Mouse (Mus musculus): ENCODE results near the gene Tns1. TPM values are rescaled to one million over a fixed set of nuclear protein-coding genes. Genes with fewer than 3 reads are reported as not detected.

Gene Tns1
- polyA plus RNA-seq, 1 experiment = 781 TPM

- TF ChIP-seq POLR2A (IDR thresholded peaks at IDR 0.05; ENCODE audit: borderline replicate concordance, extremely low read depth, low read depth, low read length) (no peak), CTCF (IDR thresholded peaks at IDR 0.05; ENCODE audit: insufficient read depth, low read length) (no peak)
- H3K4me3 ChIP-seq (replicated peaks; ENCODE audit: extremely low read depth, low read depth, low read length) = no peak overlapping the region
- DNase-seq = no peak
- 59% methylated on average over 5 of the region's 5 CpGs for WGBS
- H3K4me1 ChIP-seq (ENCODE audit: control insufficient read depth, insufficient read depth, low read length) = peaks cover 36% of the 10 kb centered on the region
These were observed 191.1 kb downstream of the Tns1 start for GRCm38 (mm10) chr1:73933146-73933490.

- peak; percentile 72 for DNase-seq
These were observed 191.7 kb downstream of the Tns1 start for GRCm38 (mm10) chr1:73932421-73933145.

GRCm38 (mm10) chr1:73931851-73932250 lies 192.4 kb downstream of the Tns1 start:
- Histone ChIP-seq H3K4me1 (ENCODE audit: control insufficient read depth, insufficient read depth, low read length) (peaks cover 39% of the 10 kb centered on the region), H3K4me3 (replicated peaks; ENCODE audit: extremely low read depth, low read depth, low read length) (no peak overlapping the region)
- no peak for TF ChIP-seq CTCF (IDR thresholded peaks at IDR 0.05; ENCODE audit: insufficient read depth, low read length)
- TF ChIP-seq POLR2A (IDR thresholded peaks at IDR 0.05; ENCODE audit: borderline replicate concordance, extremely low read depth, low read depth, low read length) = no peak
- no peak for DNase-seq
- 47% methylated on average over 5 of the region's 5 CpGs for WGBS

More at GRCm38 (mm10) chr1:73932421-73933145, 191.7 kb downstream of the Tns1 start:
- no peak overlapping the region for H3K4me3 ChIP-seq (replicated peaks; ENCODE audit: extremely low read depth, low read depth, low read length)
- no peak; the same call in 1 of the 2 replicates for TF ChIP-seq POLR2A (IDR thresholded peaks at IDR 0.05; ENCODE audit: borderline replicate concordance, extremely low read depth, low read depth, low read length)
- TF ChIP-seq CTCF (IDR thresholded peaks at IDR 0.05; ENCODE audit: insufficient read depth, low read length) = no peak
- 50% methylated on average over 10 of the region's 10 CpGs for WGBS
- peaks cover 41% of the 10 kb centered on the region for H3K4me1 ChIP-seq (ENCODE audit: control insufficient read depth, insufficient read depth, low read length)

- TF ChIP-seq CTCF (IDR thresholded peaks at IDR 0.05; ENCODE audit: insufficient read depth, low read length) (no peak), POLR2A (IDR thresholded peaks at IDR 0.05; ENCODE audit: borderline replicate concordance, extremely low read depth, low read depth, low read length) (no peak)
- DNase-seq = no peak
- 41% methylated on average over 8 of the region's 8 CpGs for WGBS
- peaks cover 39% of the 10 kb centered on the region for H3K4me1 ChIP-seq (ENCODE audit: control insufficient read depth, insufficient read depth, low read length)
- H3K4me3 ChIP-seq (replicated peaks; ENCODE audit: extremely low read depth, low read depth, low read length) = no peak overlapping the region
These were observed 193.7 kb downstream of the Tns1 start for GRCm38 (mm10) chr1:73930411-73931134.

GRCm38 (mm10) chr1:73929952-73930329 lies 194.3 kb downstream of the Tns1 start:
- TF ChIP-seq POLR2A (IDR thresholded peaks at IDR 0.05; ENCODE audit: borderline replicate concordance, extremely low read depth, low read depth, low read length) = no peak
- TF ChIP-seq CTCF (IDR thresholded peaks at IDR 0.05; ENCODE audit: insufficient read depth, low read length) = no peak
- Histone ChIP-seq H3K4me1 (ENCODE audit: control insufficient read depth, insufficient read depth, low read length) (peaks cover 39% of the 10 kb centered on the region), H3K4me3 (replicated peaks; ENCODE audit: extremely low read depth, low read depth, low read length) (no peak overlapping the region)
- DNase-seq = no peak
- 49% methylated on average over 5 of the region's 5 CpGs for WGBS

- DNase-seq = no peak
- H3K4me3 ChIP-seq (replicated peaks; ENCODE audit: extremely low read depth, low read depth, low read length) = no peak overlapping the region
- TF ChIP-seq POLR2A (IDR thresholded peaks at IDR 0.05; ENCODE audit: borderline replicate concordance, extremely low read depth, low read depth, low read length) (no peak), CTCF (IDR thresholded peaks at IDR 0.05; ENCODE audit: insufficient read depth, low read length) (no peak)
- 68% methylated on average over 15 of the region's 15 CpGs for WGBS
- H3K4me1 ChIP-seq (ENCODE audit: control insufficient read depth, insufficient read depth, low read length) = peaks cover 39% of the 10 kb centered on the region
These were observed 194.9 kb downstream of the Tns1 start for GRCm38 (mm10) chr1:73929211-73929951.

GRCm38 (mm10) chr1:73928385-73928784 lies 195.9 kb downstream of the Tns1 start:
- peaks cover 47% of the 10 kb centered on the region for H3K4me1 ChIP-seq (ENCODE audit: control insufficient read depth, insufficient read depth, low read length)
- H3K4me3 ChIP-seq (replicated peaks; ENCODE audit: extremely low read depth, low read depth, low read length) = peak overlapping the region; percentile 36
- WGBS = 30% methylated on average over 8 of the region's 8 CpGs
- peak; percentile 62 for DNase-seq
- TF ChIP-seq POLR2A (IDR thresholded peaks at IDR 0.05; ENCODE audit: borderline replicate concordance, extremely low read depth, low read depth, low read length) = peak; percentile 48; the same call in 1 of the 2 replicates
- no peak for TF ChIP-seq CTCF (IDR thresholded peaks at IDR 0.05; ENCODE audit: insufficient read depth, low read length)

- 70% methylated on average over 15 of the region's 15 CpGs for WGBS
- no peak for TF ChIP-seq POLR2A (IDR thresholded peaks at IDR 0.05; ENCODE audit: borderline replicate concordance, extremely low read depth, low read depth, low read length)
- no peak for TF ChIP-seq CTCF (IDR thresholded peaks at IDR 0.05; ENCODE audit: insufficient read depth, low read length)
- peaks cover 47% of the 10 kb centered on the region for H3K4me1 ChIP-seq (ENCODE audit: control insufficient read depth, insufficient read depth, low read length)
- no peak for DNase-seq
- H3K4me3 ChIP-seq (replicated peaks; ENCODE audit: extremely low read depth, low read depth, low read length) = peak overlapping the region; percentile 13
These were observed 196.4 kb downstream of the Tns1 start for GRCm38 (mm10) chr1:73927819-73928218.

GRCm38 (mm10) chr1:73926279-73926678 lies 198.0 kb downstream of the Tns1 start:
- WGBS = 60% methylated on average over 7 of the region's 7 CpGs
- Histone ChIP-seq H3K4me1 (ENCODE audit: control insufficient read depth, insufficient read depth, low read length) (peaks cover 50% of the 10 kb centered on the region), H3K4me3 (replicated peaks; ENCODE audit: extremely low read depth, low read depth, low read length) (peak overlapping the region; percentile 3)
- DNase-seq = no peak
- no peak for TF ChIP-seq POLR2A (IDR thresholded peaks at IDR 0.05; ENCODE audit: borderline replicate concordance, extremely low read depth, low read depth, low read length)
- TF ChIP-seq CTCF (IDR thresholded peaks at IDR 0.05; ENCODE audit: insufficient read depth, low read length) = no peak

All from lung, adult 2 months (tissue).